Mouse (Mus musculus): Measurements from ENCODE around the gene 4930590J08Rik.

GRCm38 (mm10) chr6:91972201-91972646 lies 69.6 kb downstream of the 4930590J08Rik start:
- no peak for TF ChIP-seq POLR2A (IDR thresholded peaks at IDR 0.05; ENCODE audit: extremely low read depth, insufficient read depth, low read length)
- TF ChIP-seq CTCF (IDR thresholded peaks at IDR 0.05; ENCODE audit: low read depth, low read length) = no peak
